Mouse (Mus musculus) B cell, adult (primary cell): ENCODE data around the gene Serpina16. TPM values are rescaled to one million over a fixed set of nuclear protein-coding genes. Genes with fewer than 3 reads are reported as not detected.

ENCODE experiments used
- total RNA-seq: library from RNA; stranded (reverse); gene quantifications from 4 replicates; pipeline ENCODE4 v1.2.4, GENCODE M21; 2023; ENCODE audit not compliant: inconsistent age

Gene Serpina16
- total RNA-seq: not detected in 4 replicates

GRCm38 (mm10) chr12:103676039-103676438 lies at the start of gene Serpina16:
Serpina16 (minus strand) TSS chr12:103676139.

GRCm38 (mm10) chr12:103695429-103695828 lies 19.5 kb upstream of the Serpina16 start, which contains the start of gene Serpina1f:
Serpina1f (minus strand) TSS chr12:103695529.

DNA sequence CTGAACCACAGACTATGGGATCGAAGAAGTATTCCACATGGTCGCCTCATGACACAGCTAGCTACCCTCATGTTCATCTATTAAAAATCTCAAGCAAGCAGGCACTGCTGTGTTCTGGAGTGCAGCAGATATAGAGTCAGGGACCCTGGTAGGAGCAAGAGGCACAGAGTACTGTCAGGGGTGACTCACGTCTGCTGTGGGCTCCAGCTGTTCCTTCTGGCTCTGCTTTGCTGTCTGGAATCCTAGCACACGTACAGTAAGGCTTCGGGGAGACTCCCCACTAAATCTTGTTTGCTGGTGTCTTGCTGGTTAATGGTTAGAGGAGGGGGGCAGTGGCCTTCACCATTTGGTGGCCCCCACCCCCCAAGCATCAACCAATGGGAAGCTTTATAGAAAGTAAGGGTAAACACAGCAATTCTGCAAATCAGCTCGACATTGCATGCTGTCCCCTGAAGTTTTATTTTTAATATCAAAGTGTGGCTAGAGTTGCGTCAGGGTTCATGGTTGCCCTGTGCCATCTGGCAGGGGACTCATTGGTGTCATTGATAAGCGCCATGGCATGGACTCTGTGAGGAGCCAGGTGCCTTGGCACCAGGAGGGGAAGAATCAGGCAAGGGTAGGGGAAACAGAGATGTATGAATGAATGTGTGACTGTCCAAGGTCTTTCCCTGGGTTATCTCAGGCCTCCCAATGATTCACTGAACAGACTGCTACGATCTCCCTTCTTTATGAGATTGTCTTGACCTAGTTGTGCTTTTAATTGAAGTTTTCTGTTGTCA lies 18.9 kb downstream of the Serpina16 start, which contains the start of gene Serpina6:
Gene Serpina6, minus strand, starts transcription at position 365 of the 779 bp plus-strand sequence.

DNA sequence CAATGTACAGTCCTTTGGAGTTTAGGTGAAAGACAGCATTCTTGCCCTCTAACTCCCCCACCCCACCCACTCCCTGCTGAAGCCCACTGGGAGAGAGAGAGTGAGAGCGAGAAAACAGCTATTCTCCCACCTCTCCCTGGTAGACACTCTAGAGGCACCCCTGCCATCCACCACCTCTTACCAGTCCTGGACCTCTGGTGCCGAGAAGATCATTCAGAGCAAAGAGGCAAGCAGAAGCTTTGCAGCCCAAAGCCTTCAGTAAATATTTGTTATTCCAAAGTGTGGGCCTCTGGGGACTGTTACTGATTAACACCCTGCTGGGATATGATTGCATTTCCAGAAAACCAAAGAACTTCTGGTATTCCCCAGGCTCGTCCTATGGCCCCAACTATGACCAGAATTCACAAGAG lies 44.7 kb downstream of the Serpina16 start, which contains the start of gene Serpina10:
Gene Serpina10, minus strand, starts transcription at position 242 of the 410 bp plus-strand sequence.

Other genes starting within 250 kb of the Serpina16 start
- 87.5 to 131 TPM (median 117 TPM) in 4 replicates for gene Ifi27, start 241.9 kb downstream of the Serpina16 start, total RNA-seq
- gene Ifi27l2a, start 232.5 kb downstream of the Serpina16 start, total RNA-seq: 158 to 357 TPM (median 229 TPM) in 4 replicates
- gene Ifi27l2b, start 218.9 kb downstream of the Serpina16 start, total RNA-seq: not detected in 4 replicates
- 0.12 to 0.16 TPM in 2 of 4 replicates, not detected in the others for gene Ppp4r4, start 143.9 kb downstream of the Serpina16 start, total RNA-seq
- not detected in 4 replicates for gene Serpina10, start 44.7 kb downstream of the Serpina16 start, total RNA-seq
- not detected in 4 replicates for gene Serpina6, start 18.9 kb downstream of the Serpina16 start, total RNA-seq
- not detected in 4 replicates for gene Serpina1f, start 19.4 kb upstream of the Serpina16 start, total RNA-seq
- gene Serpina1d, start 97.5 kb upstream of the Serpina16 start, total RNA-seq: not detected in 4 replicates
- not detected in 4 replicates for gene Serpina1b, start 154.2 kb upstream of the Serpina16 start, total RNA-seq
- not detected in 4 replicates for gene Serpina1a, start 187.4 kb upstream of the Serpina16 start, total RNA-seq
- gene Serpina1c, start 228.7 kb upstream of the Serpina16 start, total RNA-seq: not detected in 4 replicates